In the genomic region with DNA sequence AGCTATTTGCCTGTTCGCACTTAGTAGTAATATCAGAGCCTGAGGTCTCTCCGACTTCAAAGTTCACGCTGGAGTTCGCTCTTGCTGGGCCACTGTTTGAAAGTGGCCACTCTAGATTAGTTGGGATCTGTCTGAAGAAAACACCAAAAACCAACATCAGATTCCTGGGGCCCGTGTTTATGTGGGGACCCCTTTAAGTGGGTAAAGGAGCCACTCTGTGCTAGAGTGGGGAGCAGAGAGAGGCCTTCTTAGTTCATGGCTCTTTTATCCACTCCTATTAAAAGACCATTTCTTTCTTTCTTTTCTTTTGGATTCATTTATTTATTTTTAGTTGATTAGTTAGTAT, we compare ENCODE assay signal across 8 mouse cellular contexts. TPM values are rescaled to one million over a fixed set of nuclear protein-coding genes. Genes with fewer than 3 reads are reported as not detected.
DNase-seq lines count a peak whose midpoint lies in the region; ATAC-seq and TF ChIP-seq lines count a peak whose summit lies in the region.

No protein-coding gene starts in this region.

- H3K79me3 ChIP-seq in C2C12 (ENCODE audit: low read depth): peaks cover 4% of the 10 kb centered on the region

- 7% methylated on average over 5 of the region's 5 CpGs for WGBS in heart, embryonic 11.5 days (ENCODE audit: insufficient replicate concordance)
- WGBS in forebrain, embryonic 14.5 days: 3% methylated on average over 5 of the region's 5 CpGs
- 7% methylated on average over 5 of the region's 5 CpGs for WGBS in liver, postnatal 0 days (ENCODE audit: insufficient replicate concordance)

- no peak for ATAC-seq in heart, embryonic 11.5 days (replicated peaks; ENCODE audit: insufficient number of reproducible peaks, low FRiP score, low TSS enrichment)
- no peak; the same call in none of the 2 replicates for ATAC-seq in forebrain, embryonic 14.5 days
- ATAC-seq in liver, postnatal 0 days: no peak

- H3K4me3 ChIP-seq in heart, embryonic 11.5 days (ENCODE audit: low read depth, low read length): peak overlapping the region; percentile 94
- peak overlapping the region; percentile 84 for H3K4me3 ChIP-seq in C2C12 (ENCODE audit: insufficient read depth, poor library complexity, severe bottlenecking)
- H3K4me3 ChIP-seq in forebrain, embryonic 14.5 days (ENCODE audit: low read depth, low read length): peak overlapping the region; percentile 91
- peak overlapping the region; percentile 95 for H3K4me3 ChIP-seq in liver, postnatal 0 days (ENCODE audit: low read depth, low read length)

- peaks cover 7% of the 10 kb centered on the region; the same call in 1 of the 2 replicates for H3K36me3 ChIP-seq in heart, embryonic 11.5 days (ENCODE audit: control insufficient read depth, insufficient read depth, low read length)
- H3K36me3 ChIP-seq in C2C12 (ENCODE audit: control insufficient read depth, insufficient read depth): peaks cover 9% of the 10 kb centered on the region
- peaks cover 22% of the 10 kb centered on the region for H3K36me3 ChIP-seq in forebrain, embryonic 14.5 days (ENCODE audit: control insufficient read depth, insufficient read depth, low read length)
- peaks cover 9% of the 10 kb centered on the region for H3K36me3 ChIP-seq in liver, postnatal 0 days (replicated peaks; ENCODE audit: insufficient read depth, low read length)

- H3K79me2 ChIP-seq in C2C12 (ENCODE audit: control insufficient read depth, insufficient read depth): peaks cover 25% of the 10 kb centered on the region

- H3K4me2 ChIP-seq in heart, embryonic 11.5 days: peak overlapping the region; percentile 67
- H3K4me2 ChIP-seq in forebrain, embryonic 14.5 days (ENCODE audit: low read length): peak overlapping the region; percentile 51
- peak overlapping the region; percentile 86 for H3K4me2 ChIP-seq in liver, postnatal 0 days (ENCODE audit: low read depth, low read length)

- peak overlapping the region; percentile 87 for H3K27ac ChIP-seq in heart, embryonic 11.5 days (ENCODE audit: low read depth, low read length)
- H3K27ac ChIP-seq in forebrain, embryonic 14.5 days (ENCODE audit: low read depth, low read length): peak overlapping the region; percentile 94
- H3K27ac ChIP-seq in liver, postnatal 0 days (ENCODE audit: low read depth): peak overlapping the region; percentile 93

- peak overlapping the region; percentile 98 for H3K9ac ChIP-seq in heart, embryonic 11.5 days (ENCODE audit: low read depth, low read length)
- H3K9ac ChIP-seq in forebrain, embryonic 14.5 days (ENCODE audit: low read length): peak overlapping the region; percentile 96
- H3K9ac ChIP-seq in liver, postnatal 0 days (replicated peaks): peak overlapping the region; percentile 99

- H3K9me3 ChIP-seq in heart, embryonic 11.5 days (replicated peaks; ENCODE audit: control insufficient read depth, low read length): no peaks in the 10 kb centered on the region
- H3K9me3 ChIP-seq in forebrain, embryonic 14.5 days (replicated peaks; ENCODE audit: control insufficient read depth, low read length): no peaks in the 10 kb centered on the region
- H3K9me3 ChIP-seq in liver, postnatal 0 days (ENCODE audit: low read length): no peaks in the 10 kb centered on the region

- TF ChIP-seq EP300 in liver, postnatal 0 days (IDR thresholded peaks at IDR 0.05; ENCODE audit: low read depth): no peak

- no peaks in the 10 kb centered on the region for H3K27me3 ChIP-seq in heart, embryonic 11.5 days (ENCODE audit: control insufficient read depth, insufficient read depth, low read length)
- no peaks in the 10 kb centered on the region for H3K27me3 ChIP-seq in C2C12 (ENCODE audit: control insufficient read depth, insufficient read depth, insufficient read length)
- no peaks in the 10 kb centered on the region for H3K27me3 ChIP-seq in forebrain, embryonic 14.5 days (replicated peaks; ENCODE audit: control insufficient read depth, insufficient read depth, low read length)
- no peaks in the 10 kb centered on the region for H3K27me3 ChIP-seq in liver, postnatal 0 days (ENCODE audit: insufficient read depth, low read length)

- no peak for DNase-seq in heart, postnatal 14 days
- no peak for DNase-seq in forebrain, embryonic 14.5 days (ENCODE audit: low spot score)
- DNase-seq in liver, postnatal 0 days: no peak
- no peak for DNase-seq in retina, postnatal 1 day
- no peak for DNase-seq in thymus, adult 18-20 months
- DNase-seq in embryo, embryonic 10 days (ENCODE audit: low spot score): no peak

- H3K4me1 ChIP-seq in heart, embryonic 11.5 days (ENCODE audit: control insufficient read depth, insufficient read depth, low read length): no peaks in the 10 kb centered on the region
- peaks cover 9% of the 10 kb centered on the region; the same call in 1 of the 2 replicates for H3K4me1 ChIP-seq in forebrain, embryonic 14.5 days (ENCODE audit: control insufficient read depth, insufficient read depth, low read length)
- H3K4me1 ChIP-seq in liver, postnatal 0 days (ENCODE audit: insufficient read depth): peaks cover 10% of the 10 kb centered on the region; the same call in 1 of the 2 replicates

- TF ChIP-seq CTCF in C2C12 (IDR thresholded peaks at IDR 0.05; ENCODE audit: control insufficient read depth, insufficient read depth, insufficient read length): no peak
- TF ChIP-seq CTCF in liver, postnatal 0 days (IDR thresholded peaks at IDR 0.05; ENCODE audit: low read depth): no peak

- intact Hi-C loops in heart, postnatal 14 days (cut with DNase I): no loop called here

- H3ac ChIP-seq in C2C12 (ENCODE audit: control insufficient read depth, insufficient read length, low read depth): peak overlapping the region; percentile 92

TF ChIP-seq in C2C12, 6 proteins besides CTCF, POLR2A, EP300 and RAD21:
- TF ChIP-seq FOSL1 (IDR thresholded peaks at IDR 0.05; ENCODE audit: insufficient read depth, low read length, poor library complexity, severe bottlenecking) (no peak), MYOG (IDR thresholded peaks at IDR 0.05; ENCODE audit: control insufficient read depth, extremely low read depth, insufficient read length) (no peak), USF1 (IDR thresholded peaks at IDR 0.05; ENCODE audit: low read depth) (no peak), MAX (IDR thresholded peaks at IDR 0.05) (no peak), CEBPB (IDR thresholded peaks at IDR 0.05; ENCODE audit: low read depth) (no peak), MYOD1 (IDR thresholded peaks at IDR 0.05; ENCODE audit: control insufficient read depth, insufficient read length, low read depth) (no peak)

RNA-seq across cellular contexts. Expression of gene Txndc15, which starts 0.7 kb away (rescaled TPM):
- 61.1 and 69.5 TPM in 2 replicates for polyA plus RNA-seq in heart, embryonic 11.5 days (2014; fragmentation: Nextera tagmentation; extraction: Ambion mirVana)
- total RNA-seq in heart, postnatal 14 days (2021): 10 to 100 TPM; 36.2 to 37.3 TPM
- polyA plus RNA-seq in C2C12 (2012; fragmentation: generic; extraction: Trizol): 34.8 TPM
- polyA plus RNA-seq in forebrain, embryonic 14.5 days (2014; fragmentation: Nextera tagmentation; extraction: Ambion mirVana): 128 and 142 TPM in 2 replicates
- polyA plus RNA-seq in liver, postnatal 0 days (2015; fragmentation: Nextera tagmentation; extraction: Ambion mirVana): 42.3 and 44.9 TPM in 2 replicates

RNA-seq across cellular contexts. Expression of gene Pcbd2, which starts 12.0 kb away (rescaled TPM):
- 59.1 and 64.6 TPM in 2 replicates for polyA plus RNA-seq in heart, embryonic 11.5 days (2014; fragmentation: Nextera tagmentation; extraction: Ambion mirVana)
- total RNA-seq in heart, postnatal 14 days (2021): 10 to 100 TPM; 36.3 to 37.4 TPM
- 41.0 TPM for polyA plus RNA-seq in C2C12 (2012; fragmentation: generic; extraction: Trizol)
- polyA plus RNA-seq in forebrain, embryonic 14.5 days (2014; fragmentation: Nextera tagmentation; extraction: Ambion mirVana): 16.5 and 19.7 TPM in 2 replicates
- polyA plus RNA-seq in liver, postnatal 0 days (2015; fragmentation: Nextera tagmentation; extraction: Ambion mirVana): 49.2 and 52.7 TPM in 2 replicates

RNA-seq across cellular contexts. Expression of gene B230219D22Rik, which starts 22.2 kb away (rescaled TPM):
- 63.0 and 77.0 TPM in 2 replicates for polyA plus RNA-seq in heart, embryonic 11.5 days (2014; fragmentation: Nextera tagmentation; extraction: Ambion mirVana)
- total RNA-seq in heart, postnatal 14 days (2021): 10 to 100 TPM; 49.7 to 52.5 TPM
- 15.8 TPM for polyA plus RNA-seq in C2C12 (2012; fragmentation: generic; extraction: Trizol)
- polyA plus RNA-seq in forebrain, embryonic 14.5 days (2014; fragmentation: Nextera tagmentation; extraction: Ambion mirVana): 56.4 and 61.4 TPM in 2 replicates
- 8.6 and 9.0 TPM in 2 replicates for polyA plus RNA-seq in liver, postnatal 0 days (2015; fragmentation: Nextera tagmentation; extraction: Ambion mirVana)
